Mouse (Mus musculus) thymus, postnatal 14 days (tissue): ENCODE results near the gene Usp28.
"Not testable (repeated sequence)": the region's sequence is repeated elsewhere in the genome, so short reads cannot be mapped to it uniquely, and the experiment has no call there.

Source experiments
- DNase-seq: peaks from one replicate; pipeline ENCODE4 v3.0.0; 2021

Usp28 gene

DNA sequence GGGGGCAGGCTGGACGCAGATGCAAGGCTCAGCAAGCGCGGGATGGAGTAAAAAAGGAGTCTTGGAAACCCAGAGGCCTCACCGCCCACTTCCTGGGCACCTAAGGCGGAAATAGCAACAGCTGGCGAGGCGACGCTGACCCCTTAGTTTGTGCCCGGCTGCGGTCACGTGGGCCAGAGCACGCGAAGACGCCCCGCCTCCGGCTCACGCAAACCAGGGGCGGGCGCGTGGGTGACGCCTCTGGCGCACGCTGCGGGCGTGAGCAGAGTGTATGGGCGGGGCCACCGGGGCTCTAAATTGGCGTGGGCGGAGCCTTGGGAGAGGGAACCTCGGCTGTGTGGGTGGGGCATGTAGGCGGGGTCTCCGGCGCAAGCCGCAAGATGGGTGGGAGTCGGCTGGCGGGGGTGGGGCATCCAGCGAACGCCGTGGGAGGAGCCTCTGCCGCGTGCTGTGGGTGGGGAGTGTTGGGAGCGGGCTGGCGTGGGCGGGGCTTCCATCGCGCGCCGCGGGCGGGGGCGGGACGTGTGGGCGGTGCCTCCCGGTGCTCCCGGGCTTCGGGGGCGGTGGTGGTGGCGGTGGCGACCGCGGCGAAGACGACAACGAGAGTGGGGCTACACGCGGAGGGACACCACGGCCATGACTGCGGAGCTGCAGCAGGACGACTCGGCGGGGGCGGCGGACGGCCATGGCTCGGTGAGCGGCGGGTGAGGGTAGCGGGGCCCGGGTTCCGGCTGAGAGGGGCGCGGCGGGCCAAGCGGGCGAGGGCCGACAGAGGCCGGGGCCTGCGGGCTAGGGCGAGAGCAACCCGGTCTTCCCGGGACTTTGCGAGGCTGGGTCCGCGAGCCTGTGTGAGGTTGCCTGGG is at the start of gene Usp28:
Gene Usp28 (plus strand): TSS at position 531 of the 863 bp plus-strand sequence.
- peak; percentile 100 for DNase-seq

DNA sequence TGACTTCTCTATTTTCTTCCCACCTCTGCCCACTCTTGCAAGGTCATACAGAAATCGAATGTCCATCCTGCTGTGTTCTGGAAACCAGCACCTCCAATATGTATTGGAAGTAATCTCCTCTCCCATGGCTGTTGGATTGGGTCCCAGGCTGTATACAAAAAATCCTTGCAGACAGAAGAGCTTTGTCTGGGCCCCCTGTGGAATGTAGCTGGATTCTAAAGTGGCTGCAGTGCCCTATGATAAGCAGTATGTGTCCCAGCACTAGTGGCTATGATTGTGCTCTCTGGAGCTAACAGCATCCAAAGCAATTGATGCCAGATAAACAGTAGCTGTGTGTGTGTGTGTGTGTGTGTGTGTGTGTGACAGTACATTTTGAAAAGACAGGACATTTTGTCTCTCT is 42.8 kb upstream of the Usp28 start:
- no peak for DNase-seq

DNA sequence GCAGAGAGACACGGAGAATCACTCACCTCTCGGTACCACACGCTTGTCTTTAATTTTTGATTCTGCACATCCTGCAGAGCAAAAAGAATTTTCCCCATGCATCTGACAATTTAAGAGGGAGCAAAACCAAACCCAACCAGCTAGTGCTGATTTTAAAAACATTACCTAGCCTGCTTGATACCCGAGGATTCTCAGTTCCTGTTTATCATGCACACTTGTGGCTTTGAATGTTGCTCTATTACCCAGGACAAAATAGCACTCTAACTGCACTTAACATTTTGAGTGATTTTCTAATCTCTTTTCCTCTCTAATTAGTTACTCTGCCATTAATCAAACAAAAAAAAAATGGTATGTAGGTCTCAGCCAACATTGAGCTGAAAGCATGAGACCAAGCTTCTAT is 37.6 kb upstream of the Usp28 start:
- DNase-seq: no peak

DNA sequence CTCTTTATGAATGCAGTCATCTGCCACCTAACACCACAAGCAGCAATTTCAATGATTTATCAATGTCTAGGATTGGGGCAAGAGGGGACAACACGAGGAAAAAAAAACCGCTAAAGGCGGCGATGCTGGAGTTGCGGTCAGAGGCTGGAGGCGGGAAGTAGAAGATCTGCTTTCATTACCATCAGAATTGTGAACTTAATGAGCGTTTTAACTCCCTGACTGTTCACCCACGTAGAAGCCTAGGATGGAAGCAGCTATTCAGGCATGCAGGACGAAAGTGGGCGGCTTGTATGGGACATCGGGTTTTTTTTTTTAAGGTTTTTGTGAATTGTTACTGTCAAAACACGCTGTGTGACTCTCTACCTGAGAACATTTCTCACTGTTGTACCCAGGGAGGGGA is 23.9 kb upstream of the Usp28 start:
- no peak for DNase-seq

- no peak for DNase-seq
Measured at GRCm38 (mm10) chr9:48962131-48962530, 23.0 kb upstream of the Usp28 start.

- peak; percentile 18 for DNase-seq
Measured at GRCm38 (mm10) chr9:48964587-48965040, 20.6 kb upstream of the Usp28 start, which contains the start of gene Htr3b. Gene Htr3b (minus strand): TSS chr9:48964990.

DNA sequence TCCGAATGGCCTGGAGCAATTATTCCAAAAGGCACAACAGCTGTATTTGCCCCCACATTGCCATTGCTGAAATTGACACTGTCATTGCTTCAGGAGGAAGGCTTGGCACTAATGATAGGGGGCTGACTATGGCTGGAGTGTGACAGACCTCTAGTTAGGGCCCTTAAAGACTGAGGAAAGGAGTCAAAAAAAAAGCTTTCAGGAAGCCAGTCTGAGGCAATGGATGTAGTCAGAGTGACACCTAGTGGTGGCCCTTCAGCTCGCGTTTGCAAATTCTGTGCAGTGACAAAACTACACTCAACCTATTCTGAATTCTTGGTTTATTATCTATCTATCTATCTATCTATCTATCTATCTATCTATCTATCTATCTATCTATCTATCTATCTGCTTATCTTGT is 12.7 kb upstream of the Usp28 start:
- peak; percentile 46 for DNase-seq

DNA sequence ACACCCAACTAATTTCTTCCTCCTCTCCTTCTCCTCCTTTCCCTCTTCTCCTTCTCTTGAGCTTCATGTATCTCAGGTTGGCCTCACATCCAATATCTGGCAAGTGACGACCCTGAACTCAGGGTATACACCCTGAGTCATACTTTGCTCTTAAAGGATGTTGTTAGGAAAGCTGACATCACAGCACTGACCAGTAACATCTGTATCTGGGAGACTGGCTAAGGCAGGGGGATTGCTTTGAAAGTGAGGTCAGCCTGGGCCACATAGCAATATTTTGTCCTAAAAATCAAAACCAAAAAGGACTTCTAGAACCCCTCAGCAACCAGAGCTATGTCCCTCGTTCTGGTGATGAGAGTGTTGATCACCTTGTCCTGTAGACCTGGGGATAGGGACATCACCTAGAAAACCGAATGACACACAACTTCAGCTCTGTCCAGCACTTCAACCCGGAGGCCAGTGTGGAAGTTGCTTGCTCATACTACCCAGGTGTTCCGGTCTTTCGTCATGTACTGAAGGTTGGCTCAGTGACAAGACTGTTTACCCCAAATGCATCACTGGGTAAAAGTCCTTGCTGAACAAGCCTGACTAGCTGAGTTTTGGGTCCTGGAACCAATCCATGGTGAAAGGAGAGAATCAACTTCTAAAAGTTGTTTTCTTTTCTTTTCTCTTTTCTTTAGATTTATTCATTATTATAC is 8.4 kb upstream of the Usp28 start:
- DNase-seq: no peak

GRCm38 (mm10) chr9:48980371-48980770 is 4.8 kb upstream of the Usp28 start:
- no peak for DNase-seq

- DNase-seq: no peak
Measured at GRCm38 (mm10) chr9:48980781-48981180, 4.4 kb upstream of the Usp28 start.

DNA sequence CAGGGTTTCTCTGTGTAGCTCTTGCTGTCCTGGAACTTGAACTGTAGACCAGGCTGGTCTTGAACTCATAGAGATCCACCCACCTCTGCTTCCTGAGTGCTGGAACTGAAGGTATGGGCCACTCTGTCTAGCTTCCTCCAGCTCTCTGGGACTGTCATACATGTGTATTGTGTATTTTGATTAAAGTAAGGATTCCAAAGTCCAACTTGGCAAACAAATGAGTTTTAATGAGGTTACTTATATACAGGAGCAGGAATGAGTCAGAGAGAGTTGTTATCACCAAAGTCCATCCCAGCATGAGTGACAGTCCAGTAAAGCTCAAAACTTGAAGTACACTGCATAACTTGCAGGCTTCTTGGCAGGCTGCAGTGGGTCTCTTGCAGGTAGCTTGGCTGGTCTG is 3.3 kb upstream of the Usp28 start:
- DNase-seq: no peak

DNA sequence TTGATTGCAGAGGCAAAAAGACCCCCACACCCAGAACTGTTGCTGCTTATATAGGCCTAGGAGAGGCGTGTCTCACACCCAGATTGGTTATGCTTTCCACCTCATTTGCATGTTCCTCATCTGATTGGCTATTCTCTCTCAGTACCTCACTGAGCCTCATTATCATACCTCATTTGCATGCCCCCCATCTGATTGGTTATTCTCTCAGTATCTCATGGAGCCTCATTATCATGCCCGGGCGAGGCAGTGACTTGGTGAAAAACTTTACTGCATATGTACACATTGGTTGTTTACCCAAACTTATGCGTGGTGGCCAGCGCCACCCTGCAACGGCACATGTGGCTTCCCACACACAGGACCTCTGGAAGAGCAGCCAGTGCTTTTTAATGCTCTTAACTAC is 1.4 kb upstream of the Usp28 start:
- DNase-seq: not testable (repeated sequence)

DNA sequence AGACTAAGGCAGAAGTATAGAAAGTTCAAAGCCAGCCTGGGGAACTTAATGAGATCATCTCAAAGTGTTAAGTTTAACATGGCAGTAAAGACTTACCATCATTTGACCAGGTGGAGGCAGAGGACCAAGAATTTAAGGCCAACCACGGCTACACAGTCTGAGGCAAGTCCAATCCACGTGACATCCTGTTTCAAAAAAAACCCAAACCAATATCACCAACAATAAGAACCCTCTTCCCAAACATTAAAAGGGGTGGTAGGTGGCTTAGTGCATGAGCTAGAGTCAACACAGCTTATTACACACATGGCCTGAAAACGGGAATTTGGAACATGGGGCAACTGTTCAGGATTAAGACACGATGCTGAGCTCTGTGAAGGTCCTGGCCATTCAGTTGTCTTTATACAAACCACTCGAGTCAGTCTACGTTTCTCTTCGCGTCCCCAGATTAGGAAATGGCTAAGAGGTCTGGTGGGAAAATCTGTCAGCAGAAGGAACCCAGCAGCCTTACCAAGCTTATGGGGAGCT is 793 bp upstream of the Usp28 start:
- DNase-seq: no peak

GRCm38 (mm10) chr9:48985708-48986088 is 523 bp downstream of the Usp28 start:
- DNase-seq: no peak

DNA sequence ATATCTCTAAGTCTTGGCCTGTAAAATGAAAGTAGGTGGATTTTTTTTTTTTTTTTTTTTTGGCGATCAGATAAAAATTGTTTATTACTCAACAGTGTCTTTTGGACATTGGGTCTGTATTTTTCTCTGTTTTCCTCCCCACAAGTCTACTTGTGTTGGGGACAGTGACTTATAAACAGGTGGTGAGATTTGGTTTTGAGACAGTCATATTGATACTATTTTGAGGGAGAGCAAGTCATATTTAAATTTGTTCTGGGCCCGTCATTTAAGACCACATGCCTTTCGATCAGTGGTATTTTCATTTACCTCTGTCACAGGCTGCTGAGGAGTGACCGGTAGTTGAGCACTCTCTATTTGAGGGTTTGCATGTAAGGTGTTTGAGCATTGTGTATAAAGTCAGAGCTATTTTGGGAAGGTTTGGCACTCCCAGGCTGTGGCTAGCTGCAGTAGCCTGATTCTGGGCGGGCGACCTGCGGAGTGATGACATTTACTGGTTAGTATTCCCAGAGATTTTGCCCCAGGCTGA is 1.5 kb downstream of the Usp28 start:
- no peak for DNase-seq

DNA sequence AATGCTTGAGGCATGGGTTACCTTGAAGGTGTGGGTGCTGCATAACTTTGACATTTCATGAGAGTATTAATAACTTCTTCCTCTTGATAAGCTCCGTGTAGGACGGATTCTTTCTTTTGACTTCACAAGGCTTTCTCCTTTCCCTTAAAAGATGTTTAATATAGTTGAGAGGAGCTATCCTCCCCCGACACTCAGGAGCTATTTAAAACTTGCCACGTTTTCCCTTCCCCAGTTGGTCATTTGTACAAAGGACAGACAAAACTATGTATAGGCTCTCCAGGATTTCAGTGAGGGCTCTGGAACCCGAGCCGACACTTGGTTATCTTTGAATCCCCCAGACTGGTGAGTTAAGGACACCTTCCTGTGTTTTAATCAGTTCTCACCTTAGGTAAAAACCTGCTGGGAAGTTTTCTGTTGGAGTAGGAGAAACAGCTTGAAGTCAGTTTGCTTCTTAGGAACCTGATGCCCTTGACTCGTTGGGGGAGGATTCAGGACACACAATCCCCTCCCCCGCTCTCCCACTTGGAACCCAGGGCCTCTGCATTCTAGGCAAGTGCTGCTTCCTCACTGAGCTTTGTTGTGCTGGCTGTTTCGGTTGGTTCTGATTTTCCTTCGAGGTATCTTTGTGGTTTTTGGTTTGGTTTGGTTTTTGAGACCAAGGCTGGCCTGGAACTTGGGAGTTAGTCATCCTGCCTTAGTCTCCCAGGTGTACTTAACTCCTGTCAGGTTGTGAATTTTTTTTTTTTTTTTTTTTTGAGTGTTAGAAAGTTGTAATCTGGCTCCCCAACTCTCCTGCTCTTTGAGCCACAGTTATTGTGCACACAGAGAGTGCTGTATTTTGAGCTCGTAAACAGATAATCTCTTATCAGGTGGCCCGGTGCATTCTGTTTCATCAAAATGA is 2.3 kb downstream of the Usp28 start:
- peak; percentile 20 for DNase-seq

DNA sequence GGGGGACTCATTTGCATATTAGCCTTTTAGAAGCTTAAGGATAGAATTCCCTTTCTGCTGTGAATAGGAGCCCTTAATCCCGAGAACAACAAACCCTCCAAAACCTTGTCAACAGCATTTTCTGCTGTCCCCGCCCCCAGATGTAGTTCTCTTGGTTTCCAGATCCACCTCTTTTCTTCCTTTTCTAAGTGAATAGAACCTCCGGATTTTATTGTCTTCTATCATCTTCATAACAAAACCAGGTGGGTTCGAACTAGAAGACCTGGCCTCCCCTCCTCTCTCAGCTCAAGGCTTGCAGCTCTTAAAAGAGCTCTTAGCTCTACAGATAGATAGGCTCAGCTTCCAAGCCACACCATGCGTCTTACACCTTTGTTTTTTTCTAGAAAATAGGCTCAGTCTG is 6.5 kb downstream of the Usp28 start:
- no peak for DNase-seq

GRCm38 (mm10) chr9:48994779-48995178 is 9.6 kb downstream of the Usp28 start:
- no peak for DNase-seq

GRCm38 (mm10) chr9:48995735-48996134 is 10.6 kb downstream of the Usp28 start:
- DNase-seq: no peak

- no peak for DNase-seq
Measured at GRCm38 (mm10) chr9:48999256-48999655, 14.1 kb downstream of the Usp28 start.

- DNase-seq: no peak
Measured at GRCm38 (mm10) chr9:49015824-49016223, 30.6 kb downstream of the Usp28 start.

DNA sequence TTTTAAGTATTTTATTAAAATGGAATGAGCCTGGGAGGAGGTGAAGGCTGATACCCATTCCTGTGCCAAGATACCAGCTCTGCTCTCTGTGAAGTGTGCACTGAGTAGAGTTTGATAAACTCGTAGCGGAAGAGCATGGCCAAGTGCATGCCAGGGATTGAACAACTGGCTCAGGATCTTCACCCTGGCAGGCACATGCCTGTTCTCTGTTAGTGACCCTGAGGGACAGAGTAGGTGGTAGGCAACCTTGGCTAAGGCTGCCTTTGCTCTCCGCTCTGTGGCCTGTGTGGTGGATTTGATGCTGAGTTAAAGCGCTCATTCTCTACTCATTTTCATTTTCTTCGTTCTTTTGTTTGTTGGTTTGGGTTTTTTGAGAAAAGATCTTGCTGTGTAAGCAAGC is 36.1 kb downstream of the Usp28 start:
- DNase-seq: no peak

DNA sequence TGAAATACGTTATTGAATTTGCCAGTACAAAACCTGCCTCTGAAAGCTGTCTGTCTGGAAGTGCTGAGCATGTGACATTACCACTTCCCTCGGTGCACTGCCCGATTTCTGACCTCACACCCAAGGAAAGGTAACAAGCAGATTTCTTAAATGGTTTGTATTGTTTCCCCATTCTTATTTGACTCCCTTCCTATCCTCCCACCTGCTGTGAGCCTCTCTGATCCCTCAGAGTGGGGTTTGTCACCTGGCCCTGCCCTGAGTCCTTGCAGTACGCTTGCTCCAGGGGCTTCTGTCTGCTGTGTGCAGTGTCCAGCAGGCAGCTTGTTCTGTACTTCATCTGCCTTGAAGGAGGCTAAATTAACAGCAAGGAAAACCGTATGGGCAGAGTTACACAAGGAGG is 38.8 kb downstream of the Usp28 start:
- DNase-seq: no peak
